15 mouse cellular contexts compared by ENCODE assay signal in genomic region chr6:135331916-135332315, GRCm38 (mm10). TPM values are rescaled to one million over a fixed set of nuclear protein-coding genes. Genes with fewer than 3 reads are reported as not detected.
DNase-seq lines count a peak whose midpoint lies in the region; ATAC-seq and TF ChIP-seq lines count a peak whose summit lies in the region.
"Had no signal": no experiment of that assay in that cellular context is flagged by ENCODE, and none has a peak within 500 bp of the region (broad histone marks: within the 10 kb centered on the region; RNA-seq: fewer than 3 reads in every experiment).

No protein-coding gene starts in this region.

- H3K9ac ChIP-seq in intestine, postnatal 0 days (ENCODE audit: low read depth, low read length), result no peak overlapping the region
- no peak overlapping the region for H3K9ac ChIP-seq in stomach, embryonic 14.5 days (replicated peaks; ENCODE audit: low read depth, low read length)
- no peak overlapping the region for H3K9ac ChIP-seq in midbrain, postnatal 0 days (replicated peaks; ENCODE audit: low read length, poor library complexity, severe bottlenecking)

- no peak for ATAC-seq in intestine, postnatal 0 days
- ATAC-seq in stomach, embryonic 14.5 days (ENCODE audit: insufficient number of reproducible peaks, insufficient read depth, low FRiP score, low read depth), result 0 out of 2 replicates have a peak, but pooled peaks have one; percentile 14
- ATAC-seq in midbrain, postnatal 0 days (ENCODE audit: low FRiP score), result no peak

- no peaks in the 10 kb centered on the region for H3K9me3 ChIP-seq in intestine, postnatal 0 days (ENCODE audit: control insufficient read depth)
- no peaks in the 10 kb centered on the region for H3K9me3 ChIP-seq in stomach, embryonic 14.5 days (ENCODE audit: control insufficient read depth, low read depth, low read length)
- H3K9me3 ChIP-seq in midbrain, postnatal 0 days (ENCODE audit: low read length), result no peaks in the 10 kb centered on the region

- peak overlapping the region; percentile 79 for H3K27ac ChIP-seq in gastrocnemius, adult 2 months
- no peak overlapping the region for H3K27ac ChIP-seq in intestine, postnatal 0 days (ENCODE audit: low read depth, low read length)
- no peak overlapping the region for H3K27ac ChIP-seq in stomach, embryonic 14.5 days (ENCODE audit: low read length)
- no peak overlapping the region for H3K27ac ChIP-seq in midbrain, postnatal 0 days (ENCODE audit: low read depth, low read length)

- no peaks in the 10 kb centered on the region for H3K27me3 ChIP-seq in intestine, postnatal 0 days (replicated peaks; ENCODE audit: control insufficient read depth, insufficient read depth, low read length)
- no peaks in the 10 kb centered on the region for H3K27me3 ChIP-seq in stomach, embryonic 14.5 days (ENCODE audit: control insufficient read depth, insufficient read depth, low read length)
- no peaks in the 10 kb centered on the region for H3K27me3 ChIP-seq in midbrain, postnatal 0 days (ENCODE audit: insufficient read depth, low read length)

- 0 out of 2 replicates have a peak overlapping the region, but pooled peaks have one; percentile 39 for H3K4me2 ChIP-seq in intestine, postnatal 0 days (replicated peaks; ENCODE audit: low read depth)
- H3K4me2 ChIP-seq in stomach, embryonic 14.5 days (replicated peaks; ENCODE audit: low read depth, low read length), result no peak overlapping the region
- no peak overlapping the region for H3K4me2 ChIP-seq in midbrain, postnatal 0 days (ENCODE audit: low read depth, low read length, poor library complexity, severe bottlenecking)

- H3K4me3 ChIP-seq in gastrocnemius, adult 2 months, result no peak overlapping the region
- no peak overlapping the region for H3K4me3 ChIP-seq in intestine, postnatal 0 days (ENCODE audit: low read depth, low read length)
- no peak overlapping the region for H3K4me3 ChIP-seq in stomach, embryonic 14.5 days (ENCODE audit: low read depth, low read length)
- H3K4me3 ChIP-seq in midbrain, postnatal 0 days (ENCODE audit: low read depth, low read length), result no peak overlapping the region

- no peaks in the 10 kb centered on the region for H3K36me3 ChIP-seq in intestine, postnatal 0 days (ENCODE audit: control insufficient read depth, insufficient read depth)
- H3K36me3 ChIP-seq in stomach, embryonic 14.5 days (ENCODE audit: control insufficient read depth, insufficient read depth, low read length), result no peaks in the 10 kb centered on the region
- H3K36me3 ChIP-seq in midbrain, postnatal 0 days (ENCODE audit: insufficient read depth, low read length), result no peaks in the 10 kb centered on the region

- no peak for DNase-seq in gastrocnemius, adult 2 months
- DNase-seq in gastrocnemius, postnatal 10 days, result no peak
- DNase-seq in left cerebral cortex, postnatal 25 days (ENCODE audit: low spot score in 2 of 2), result peak; percentile 13 to 50
- DNase-seq in left cerebral cortex, adult 8-10 months (ENCODE audit: low spot score in 2 of 2), result no peak
- DNase-seq in ovary, postnatal 36 days (ENCODE audit: low spot score), result no peak
- no peak for DNase-seq in midbrain, postnatal 0 days (ENCODE audit: low spot score)
- DNase-seq: adrenal gland, postnatal 14 days; cerebellum, adult 11 months; lung, postnatal 14 days; thymus, postnatal 25 days had no signal

- H3K4me1 ChIP-seq in intestine, postnatal 0 days (replicated peaks; ENCODE audit: control insufficient read depth, insufficient read depth, low read length), result 0 out of 2 replicates have a peak, but pooled peaks cover 7% of the 10 kb centered on the region
- H3K4me1 ChIP-seq in stomach, embryonic 14.5 days (ENCODE audit: control insufficient read depth, insufficient read depth, low read length), result peaks cover 10% of the 10 kb centered on the region; the same call in 1 of the 2 replicates
- peaks cover 7% of the 10 kb centered on the region for H3K4me1 ChIP-seq in midbrain, postnatal 0 days (ENCODE audit: insufficient read depth, low read length)

- no peak for TF ChIP-seq CTCF in gastrocnemius, adult 2 months (IDR thresholded peaks at IDR 0.05)
- TF ChIP-seq CTCF in intestine, postnatal 0 days (IDR thresholded peaks at IDR 0.05; ENCODE audit: low read depth), result 0 out of 2 replicates have a peak, but pooled peaks have one; percentile 15
- no peak for TF ChIP-seq CTCF in midbrain, postnatal 0 days (IDR thresholded peaks at IDR 0.05)

- WGBS in intestine, postnatal 0 days, result 74% methylated on average over 4 of the region's 4 CpGs
- 84% methylated on average over 4 of the region's 4 CpGs for WGBS in stomach, embryonic 14.5 days
- WGBS in midbrain, postnatal 0 days, result 86% methylated on average over 4 of the region's 4 CpGs

- intact Hi-C loops in gastrocnemius, adult 2 months (cut with DNase I), result no loop called here
- intact Hi-C loops in left cerebral cortex, postnatal 25 days (cut with DNase I), result no loop called here

RNA-seq across cellular contexts. Expression of gene Pbp2, which starts 21.7 kb away (rescaled TPM):
- under 1 TPM in 1 of 2 experiments, not detected in 1; 0.17 TPM for total RNA-seq in gastrocnemius, adult 2 months (2021)
- total RNA-seq in gastrocnemius, postnatal 10 days (2021), result not detected
- total RNA-seq in left cerebral cortex, postnatal 25 days (2021), result under 1 TPM; 0.25 to 0.28 TPM
- total RNA-seq in left cerebral cortex, adult 8-10 months (2022), result under 1 TPM in 1 of 4 experiments, not detected in 3; 0.48 TPM
- not detected in 2 replicates for polyA plus RNA-seq in intestine, postnatal 0 days (2015; fragmentation: Nextera tagmentation; extraction: Ambion mirVana)
- not detected in 2 replicates for polyA plus RNA-seq in stomach, embryonic 14.5 days (2014; fragmentation: Nextera tagmentation; extraction: Ambion mirVana)
- total RNA-seq in midbrain, postnatal 0 days (2014; rRNA removed), result not detected in 2 replicates
- not detected in 2 replicates for polyA plus RNA-seq in midbrain, postnatal 0 days (2015; fragmentation: Nextera tagmentation; extraction: Ambion mirVana)
- total RNA-seq: adrenal gland, postnatal 14 days; gastrocnemius, adult 8-10 months; heart, postnatal 25 days had no signal
- polyA plus RNA-seq: spleen, adult 2 months had no signal

RNA-seq across cellular contexts. Expression of gene Emp1, which starts 30.4 kb away (rescaled TPM):
- total RNA-seq in gastrocnemius, adult 2 months (2021), result 10 to 100 TPM; 20.3 to 60.2 TPM
- total RNA-seq in gastrocnemius, postnatal 10 days (2021), result 100 to 1,000 TPM; 145 to 163 TPM
- total RNA-seq in left cerebral cortex, postnatal 25 days (2021), result 1 to 10 TPM; 2.4 to 3.9 TPM
- total RNA-seq in left cerebral cortex, adult 8-10 months (2022), result 1 to 10 TPM; 1.6 to 1.9 (median 1.7) TPM
- 42.5 and 42.8 TPM in 2 replicates for polyA plus RNA-seq in intestine, postnatal 0 days (2015; fragmentation: Nextera tagmentation; extraction: Ambion mirVana)
- polyA plus RNA-seq in stomach, embryonic 14.5 days (2014; fragmentation: Nextera tagmentation; extraction: Ambion mirVana), result 28.8 and 32.1 TPM in 2 replicates
- 26.9 and 42.1 TPM in 2 replicates for total RNA-seq in midbrain, postnatal 0 days (2014; rRNA removed)
- 5.6 and 5.7 TPM in 2 replicates for polyA plus RNA-seq in midbrain, postnatal 0 days (2015; fragmentation: Nextera tagmentation; extraction: Ambion mirVana)

Comparison
In these comparisons a context has a peak if more than half of its experiments do, and no peak if none do; other contexts are left out.
1. DNase-seq: peak in left cerebral cortex, postnatal 25 days (2 of 2); none in gastrocnemius, adult 2 months (single experiment), gastrocnemius, postnatal 10 days (single experiment), left cerebral cortex, adult 8-10 months (0 of 2), ovary, postnatal 36 days (single experiment) and midbrain, postnatal 0 days (single experiment).